Mouse (Mus musculus) kidney, embryonic 16.5 days (tissue): Measurements from ENCODE around the gene Dnm3. TPM values are rescaled to one million over a fixed set of nuclear protein-coding genes. Genes with fewer than 3 reads are reported as not detected.
A peak's percentile ranks its signal among the peaks of the same experiment; 100 is the strongest.

ENCODE experiments used
- ATAC-seq: fragments of 200-750 bp; cut with Nextera tagmentation; 2 replicates; pipeline ENCODE4 v1.8.0; 2017; ENCODE audit warnings: moderate TSS enrichment; ENCODE audit not compliant: low FRiP score, low TSS enrichment
- H3K27ac ChIP-seq: fragments of 300-500 bp; sonication (generic); 2 replicates; pipeline ENCODE4 v1.5.1; 2014; ENCODE audit warnings: low read length
- H3K27me3 ChIP-seq: fragments of 300-500 bp; sonication (generic); 2 replicates; pipeline ENCODE4 v1.6.1; 2014; ENCODE audit warnings: low read length, control low read depth, mixed read lengths; ENCODE audit not compliant: insufficient read depth
- H3K36me3 ChIP-seq: fragments of 300-500 bp; sonication (generic); 2 replicates; pipeline ENCODE4 v1.6.1; 2014; ENCODE audit warnings: low read length, control low read depth, mixed read lengths; ENCODE audit not compliant: insufficient read depth
- H3K4me1 ChIP-seq: fragments of 300-500 bp; sonication (generic); 2 replicates; pipeline ENCODE4 v1.6.1; 2014; ENCODE audit warnings: low read length, control low read depth, mixed read lengths; ENCODE audit not compliant: insufficient read depth
- H3K4me2 ChIP-seq: fragments of 300-500 bp; sonication (generic); replicated peaks from 2 replicates; pipeline ENCODE4 v1.6.1; 2014; ENCODE audit warnings: low read depth, low read length
- H3K4me3 ChIP-seq: fragments of 300-500 bp; sonication (generic); 2 replicates; pipeline ENCODE4 v1.5.1; 2014; ENCODE audit warnings: mild to moderate bottlenecking, low read length
- H3K9ac ChIP-seq: fragments of 300-500 bp; sonication (generic); replicated peaks from 2 replicates; pipeline ENCODE4 v1.6.1; 2014; ENCODE audit warnings: low read length
- H3K9me3 ChIP-seq: fragments of 300-500 bp; sonication (generic); 2 replicates; pipeline ENCODE4 v1.6.1; 2016; ENCODE audit warnings: low read length, control low read depth
- WGBS: fragments of 180-500 bp; shearing (Covaris S2); extraction: QIAGEN DNeasy Blood & Tissue Kit; methylation state at CpG from one replicate; pipeline ENCODE4 v1.1.7; 2014; 5-methylcytosine and 5-hydroxymethylcytosine counted together
- polyA plus RNA-seq: library from polyadenylated mRNA; unstranded; fragments of >200 nt; fragmentation: Nextera tagmentation; extraction: Ambion mirVana; gene quantifications from 2 replicates; pipeline ENCODE4 v1.2.1, GENCODE M21; 2015

Gene Dnm3
- polyA plus RNA-seq, 1 experiment from 2014 or later, result 6.8 TPM

- Histone ChIP-seq H3K36me3 (no peaks in the 10 kb centered on the region), H3K27ac (no peak overlapping the region), H3K4me2 (no peak overlapping the region), H3K4me1 (peaks cover 26% of the 10 kb centered on the region), H3K9ac (no peak overlapping the region), H3K27me3 (no peaks in the 10 kb centered on the region), H3K4me3 (no peak overlapping the region), H3K9me3 (no peaks in the 10 kb centered on the region)
- WGBS, result 70% methylated on average over 4 of the region's 4 CpGs
- no peak for ATAC-seq
Observed at GRCm38 (mm10) chr1:162240720-162241119, 237.1 kb downstream of the Dnm3 start.

DNA sequence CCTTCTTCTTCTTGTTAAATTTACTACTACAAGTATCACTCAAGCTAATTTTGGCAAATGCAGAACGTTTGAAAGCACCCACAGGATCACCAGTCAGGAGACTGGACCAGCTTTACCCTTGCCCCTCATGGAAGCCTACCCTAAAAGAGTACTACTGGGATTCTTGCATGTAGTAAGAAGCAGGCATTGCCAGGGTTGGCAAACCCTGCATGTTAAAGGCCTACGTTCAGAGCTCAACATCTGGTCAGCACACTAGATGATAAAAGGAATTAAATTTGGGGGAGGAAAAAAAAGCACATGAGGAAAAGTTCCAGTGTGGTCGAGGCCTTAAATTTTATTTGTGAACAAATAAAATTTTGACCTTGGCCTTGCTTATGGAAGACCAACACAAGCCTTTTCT is 239.2 kb downstream of the Dnm3 start:
- H3K9me3 ChIP-seq, result no peaks in the 10 kb centered on the region
- H3K4me2 ChIP-seq, result no peak overlapping the region
- H3K4me1 ChIP-seq, result peaks cover 20% of the 10 kb centered on the region
- no peaks in the 10 kb centered on the region for H3K36me3 ChIP-seq
- no peak overlapping the region for H3K27ac ChIP-seq
- WGBS, result 54% methylated on average over 3 of the region's 3 CpGs
- ATAC-seq, result no peak
- H3K27me3 ChIP-seq, result no peaks in the 10 kb centered on the region
- no peak overlapping the region for H3K9ac ChIP-seq
- no peak overlapping the region for H3K4me3 ChIP-seq

- Histone ChIP-seq H3K27ac (no peak overlapping the region), H3K9ac (no peak overlapping the region), H3K4me2 (no peak overlapping the region), H3K27me3 (no peaks in the 10 kb centered on the region), H3K9me3 (no peaks in the 10 kb centered on the region), H3K4me3 (no peak overlapping the region), H3K36me3 (no peaks in the 10 kb centered on the region), H3K4me1 (peaks cover 5% of the 10 kb centered on the region; the same call in 1 of the 2 replicates)
- ATAC-seq, result no peak
- 89% methylated on average over 7 of the region's 7 CpGs for WGBS
Observed at GRCm38 (mm10) chr1:162236624-162237159, 241.1 kb downstream of the Dnm3 start.

- Histone ChIP-seq H3K27ac (peak overlapping the region; percentile 86), H3K4me2 (no peak overlapping the region), H3K27me3 (no peaks in the 10 kb centered on the region), H3K4me3 (no peak overlapping the region), H3K36me3 (no peaks in the 10 kb centered on the region), H3K9me3 (no peaks in the 10 kb centered on the region), H3K4me1 (peaks cover 8% of the 10 kb centered on the region; the same call in 1 of the 2 replicates), H3K9ac (no peak overlapping the region)
- no peak for ATAC-seq
- 56% methylated on average over 7 of the region's 7 CpGs for WGBS
Observed at GRCm38 (mm10) chr1:162225621-162226147, 252.2 kb downstream of the Dnm3 start.

- Histone ChIP-seq H3K4me2 (no peak overlapping the region), H3K27ac (peak overlapping the region; percentile 86), H3K4me1 (peaks cover 9% of the 10 kb centered on the region; the same call in 1 of the 2 replicates), H3K4me3 (no peak overlapping the region), H3K9ac (no peak overlapping the region), H3K9me3 (no peaks in the 10 kb centered on the region), H3K27me3 (no peaks in the 10 kb centered on the region), H3K36me3 (no peaks in the 10 kb centered on the region)
- peak; percentile 66; the same call in 1 of the 2 replicates for ATAC-seq
- WGBS, result 54% methylated on average over 10 of the region's 10 CpGs
Observed at GRCm38 (mm10) chr1:162224817-162225605, 252.8 kb downstream of the Dnm3 start.

GRCm38 (mm10) chr1:162224061-162224460 is 253.8 kb downstream of the Dnm3 start:
- 83% methylated on average over 3 of the region's 3 CpGs for WGBS
- no peak overlapping the region for H3K9ac ChIP-seq
- H3K27me3 ChIP-seq, result no peaks in the 10 kb centered on the region
- ATAC-seq, result no peak
- H3K27ac ChIP-seq, result no peak overlapping the region
- H3K9me3 ChIP-seq, result no peaks in the 10 kb centered on the region
- no peak overlapping the region for H3K4me2 ChIP-seq
- H3K36me3 ChIP-seq, result no peaks in the 10 kb centered on the region
- peaks cover 9% of the 10 kb centered on the region; the same call in 1 of the 2 replicates for H3K4me1 ChIP-seq
- no peak overlapping the region for H3K4me3 ChIP-seq

DNA sequence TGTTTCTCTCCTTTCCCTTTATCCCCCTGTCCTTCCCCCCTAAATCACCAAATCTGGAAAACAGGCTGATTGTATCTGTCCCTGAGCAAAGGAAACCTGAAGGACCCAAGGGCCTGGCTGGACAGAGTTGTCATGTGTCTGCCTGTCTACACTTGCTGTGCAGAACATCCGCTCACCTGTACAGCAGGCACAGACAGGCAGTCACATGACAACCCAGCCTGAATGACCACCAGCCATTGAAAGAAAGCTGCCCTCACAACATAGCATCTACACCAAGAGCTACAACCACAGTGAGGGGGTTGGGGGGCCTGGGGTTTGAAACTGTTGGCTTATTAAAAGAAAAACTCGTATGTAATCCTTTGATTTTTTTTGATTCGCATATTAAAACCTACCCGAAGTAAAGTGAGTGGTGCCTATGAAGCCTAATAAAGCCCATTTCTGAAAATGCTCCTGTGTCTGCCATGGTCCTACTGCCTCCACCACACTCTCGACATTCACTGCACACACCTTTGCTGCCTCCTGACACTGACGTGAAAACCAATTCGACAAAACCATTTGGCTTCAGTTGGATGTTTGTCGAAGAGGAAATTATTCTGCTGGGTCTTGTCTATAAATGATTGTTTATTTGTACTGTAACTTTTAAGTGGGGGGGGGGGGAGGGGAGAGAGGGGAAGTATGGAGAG is 254.4 kb downstream of the Dnm3 start:
- Histone ChIP-seq H3K27ac (no peak overlapping the region), H3K4me2 (no peak overlapping the region), H3K9ac (no peak overlapping the region), H3K4me1 (peaks cover 9% of the 10 kb centered on the region; the same call in 1 of the 2 replicates), H3K4me3 (no peak overlapping the region), H3K9me3 (no peaks in the 10 kb centered on the region), H3K36me3 (no peaks in the 10 kb centered on the region), H3K27me3 (no peaks in the 10 kb centered on the region)
- 68% methylated on average over 8 of the region's 8 CpGs for WGBS
- no peak for ATAC-seq

DNA sequence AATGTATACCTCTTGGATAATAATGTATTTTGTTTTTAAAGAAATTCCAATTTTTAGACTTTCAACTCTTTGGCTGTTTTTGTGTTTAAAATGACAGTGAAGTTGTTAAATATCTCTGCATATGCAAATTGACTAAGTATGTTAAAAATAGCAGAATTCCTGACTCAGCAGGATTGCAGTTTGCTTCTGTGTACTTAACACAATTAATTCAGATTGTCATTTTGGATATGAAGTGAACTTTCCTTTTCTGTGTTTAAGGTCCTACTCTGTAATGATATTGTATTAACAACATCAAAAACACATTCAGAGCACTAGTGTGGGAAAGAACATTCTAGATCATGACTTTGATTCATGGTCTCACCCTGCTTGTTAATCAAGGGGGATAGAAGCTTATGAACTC is 255.5 kb downstream of the Dnm3 start:
- Histone ChIP-seq H3K4me3 (no peak overlapping the region), H3K4me2 (no peak overlapping the region), H3K36me3 (no peaks in the 10 kb centered on the region), H3K4me1 (peaks cover 12% of the 10 kb centered on the region; the same call in 1 of the 2 replicates), H3K27me3 (no peaks in the 10 kb centered on the region), H3K9ac (no peak overlapping the region), H3K27ac (no peak overlapping the region), H3K9me3 (no peaks in the 10 kb centered on the region)
- ATAC-seq, result no peak

DNA sequence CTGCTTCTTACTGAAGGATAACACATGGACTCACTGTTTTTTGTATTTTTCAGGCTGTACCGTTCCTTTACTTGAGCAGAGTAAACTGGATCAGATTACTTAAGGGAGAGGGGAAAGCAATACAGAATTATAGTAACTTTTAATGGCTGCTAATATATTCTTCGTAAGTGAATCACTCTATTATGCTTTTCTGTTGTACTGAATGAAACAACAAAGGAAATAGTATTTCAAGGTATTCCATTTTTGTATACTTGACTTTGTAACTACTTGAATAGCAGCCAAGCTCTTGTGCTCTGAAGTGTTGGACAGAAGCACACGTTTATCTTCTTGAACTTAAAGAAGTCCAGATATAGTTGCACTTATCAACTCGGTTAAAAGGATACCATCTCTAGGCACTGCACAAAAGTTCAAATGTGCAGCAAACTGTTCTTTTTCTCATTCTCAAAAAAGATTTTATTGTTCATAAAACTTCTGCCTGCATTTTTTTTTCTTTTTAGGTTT is 256.0 kb downstream of the Dnm3 start:
- H3K9ac ChIP-seq, result no peak overlapping the region
- peaks cover 14% of the 10 kb centered on the region; the same call in 1 of the 2 replicates for H3K4me1 ChIP-seq
- no peaks in the 10 kb centered on the region for H3K36me3 ChIP-seq
- no peaks in the 10 kb centered on the region for H3K27me3 ChIP-seq
- no peaks in the 10 kb centered on the region for H3K9me3 ChIP-seq
- WGBS, result 13% methylated on average over 4 of the region's 4 CpGs
- H3K27ac ChIP-seq, result no peak overlapping the region
- no peak for ATAC-seq
- 0 out of 2 replicates have a peak overlapping the region, but pooled peaks have one; percentile 13 for H3K4me3 ChIP-seq
- peak overlapping the region; percentile 32 for H3K4me2 ChIP-seq
